Mouse (Mus musculus) kidney, embryonic 16.5 days (tissue): ENCODE data around the gene Atp8a1. TPM values are rescaled to one million over a fixed set of nuclear protein-coding genes. Genes with fewer than 3 reads are reported as not detected.
A peak's percentile ranks its signal among the peaks of the same experiment; 100 is the strongest.

Experiments used
- ATAC-seq: fragments of 200-750 bp; cut with Nextera tagmentation; 2 replicates; pipeline ENCODE4 v1.8.0; 2017; ENCODE audit warnings: moderate TSS enrichment; ENCODE audit not compliant: low FRiP score, low TSS enrichment
- H3K27ac ChIP-seq: fragments of 300-500 bp; sonication (generic); 2 replicates; pipeline ENCODE4 v1.5.1; 2014; ENCODE audit warnings: low read length
- H3K27me3 ChIP-seq: fragments of 300-500 bp; sonication (generic); 2 replicates; pipeline ENCODE4 v1.6.1; 2014; ENCODE audit warnings: low read length, control low read depth, mixed read lengths; ENCODE audit not compliant: insufficient read depth
- H3K36me3 ChIP-seq: fragments of 300-500 bp; sonication (generic); 2 replicates; pipeline ENCODE4 v1.6.1; 2014; ENCODE audit warnings: low read length, control low read depth, mixed read lengths; ENCODE audit not compliant: insufficient read depth
- H3K4me1 ChIP-seq: fragments of 300-500 bp; sonication (generic); 2 replicates; pipeline ENCODE4 v1.6.1; 2014; ENCODE audit warnings: low read length, control low read depth, mixed read lengths; ENCODE audit not compliant: insufficient read depth
- H3K4me2 ChIP-seq: fragments of 300-500 bp; sonication (generic); replicated peaks from 2 replicates; pipeline ENCODE4 v1.6.1; 2014; ENCODE audit warnings: low read depth, low read length
- H3K4me3 ChIP-seq: fragments of 300-500 bp; sonication (generic); 2 replicates; pipeline ENCODE4 v1.5.1; 2014; ENCODE audit warnings: mild to moderate bottlenecking, low read length
- H3K9ac ChIP-seq: fragments of 300-500 bp; sonication (generic); replicated peaks from 2 replicates; pipeline ENCODE4 v1.6.1; 2014; ENCODE audit warnings: low read length
- H3K9me3 ChIP-seq: fragments of 300-500 bp; sonication (generic); 2 replicates; pipeline ENCODE4 v1.6.1; 2016; ENCODE audit warnings: low read length, control low read depth
- WGBS: fragments of 180-500 bp; shearing (Covaris S2); extraction: QIAGEN DNeasy Blood & Tissue Kit; methylation state at CpG from one replicate; pipeline ENCODE4 v1.1.7; 2014; 5-methylcytosine and 5-hydroxymethylcytosine counted together
- polyA plus RNA-seq: library from polyadenylated mRNA; unstranded; fragments of >200 nt; fragmentation: Nextera tagmentation; extraction: Ambion mirVana; gene quantifications from 2 replicates; pipeline ENCODE4 v1.2.1, GENCODE M21; 2015

Atp8a1 gene
- polyA plus RNA-seq, 1 experiment from 2014 or later = 10.7 TPM

GRCm38 (mm10) chr5:67629440-67629839 lies 217.8 kb downstream of the Atp8a1 start:
- H3K9ac ChIP-seq = no peak overlapping the region
- H3K27me3 ChIP-seq = no peaks in the 10 kb centered on the region
- peaks cover 15% of the 10 kb centered on the region; the same call in 1 of the 2 replicates for H3K4me1 ChIP-seq
- ATAC-seq = peak; percentile 63; the same call in 1 of the 2 replicates
- H3K36me3 ChIP-seq = no peaks in the 10 kb centered on the region
- H3K4me2 ChIP-seq = no peak overlapping the region
- H3K4me3 ChIP-seq = no peak overlapping the region
- no peak overlapping the region for H3K27ac ChIP-seq
- 53% methylated on average over 7 of the region's 7 CpGs for WGBS
- no peaks in the 10 kb centered on the region for H3K9me3 ChIP-seq

DNA sequence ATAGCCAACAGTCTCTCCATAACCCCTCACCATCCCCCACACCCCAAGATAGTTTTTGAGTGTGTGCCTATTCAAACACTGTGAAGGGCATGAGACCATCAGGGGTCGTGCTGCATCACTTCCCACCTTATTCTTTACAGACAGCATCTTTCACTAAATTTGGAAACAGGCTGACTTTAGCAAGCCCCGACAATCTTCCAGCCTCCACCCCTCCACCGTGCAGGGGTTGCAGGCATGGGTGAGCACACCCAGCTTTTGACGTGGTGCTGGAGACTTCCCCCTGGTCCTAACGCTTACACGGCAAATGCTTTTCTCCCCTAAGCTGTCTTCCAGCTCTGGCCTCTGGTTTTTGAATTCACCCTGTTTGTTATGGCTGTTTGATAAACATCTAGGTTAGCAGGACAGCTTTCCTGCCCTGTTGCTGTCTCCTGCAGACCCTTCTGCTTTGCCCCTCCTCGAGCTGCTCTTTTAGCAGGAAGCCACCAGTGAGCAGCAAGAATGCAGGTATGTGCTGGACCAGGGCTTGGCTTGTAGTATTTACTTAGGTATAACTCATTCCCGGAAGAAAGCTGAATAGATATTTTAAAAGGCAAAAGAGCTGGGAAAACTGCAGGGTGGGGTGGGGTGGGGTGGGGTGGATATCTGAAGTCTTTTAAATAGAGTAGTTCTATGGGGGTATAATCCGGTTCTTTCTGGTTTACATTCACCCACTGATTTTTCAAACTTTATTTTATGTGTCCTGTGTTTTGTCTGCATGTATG lies 218.9 kb downstream of the Atp8a1 start:
- Histone ChIP-seq H3K4me2 (no peak overlapping the region), H3K27me3 (no peaks in the 10 kb centered on the region), H3K4me1 (peaks cover 6% of the 10 kb centered on the region), H3K4me3 (no peak overlapping the region), H3K9me3 (no peaks in the 10 kb centered on the region), H3K9ac (no peak overlapping the region), H3K27ac (no peak overlapping the region), H3K36me3 (no peaks in the 10 kb centered on the region)
- 59% methylated on average over 9 of the region's 9 CpGs for WGBS
- no peak for ATAC-seq

- Histone ChIP-seq H3K9me3 (no peaks in the 10 kb centered on the region), H3K4me2 (no peak overlapping the region), H3K9ac (no peak overlapping the region)
These were observed 226.0 kb downstream of the Atp8a1 start for GRCm38 (mm10) chr5:67621230-67621629.

GRCm38 (mm10) chr5:67609520-67609837 lies 237.8 kb downstream of the Atp8a1 start:
- H3K4me3 ChIP-seq = peak overlapping the region; percentile 76
- H3K4me1 ChIP-seq = peaks cover 24% of the 10 kb centered on the region; the same call in 1 of the 2 replicates
- peaks cover 6% of the 10 kb centered on the region; the same call in 1 of the 2 replicates for H3K27me3 ChIP-seq
- WGBS = 15% methylated on average over 2 of the region's 2 CpGs
- peak overlapping the region; percentile 90 for H3K4me2 ChIP-seq
- H3K9me3 ChIP-seq = no peaks in the 10 kb centered on the region
- peak overlapping the region; percentile 93 for H3K27ac ChIP-seq
- H3K36me3 ChIP-seq = no peaks in the 10 kb centered on the region; the same call in 1 of the 2 replicates
- H3K9ac ChIP-seq = peak overlapping the region; percentile 81
- ATAC-seq = no peak

More at GRCm38 (mm10) chr5:67621230-67621629, 226.0 kb downstream of the Atp8a1 start:
- 81% methylated on average over 12 of the region's 12 CpGs for WGBS
- no peak for ATAC-seq
- Histone ChIP-seq H3K4me3 (no peak overlapping the region), H3K36me3 (no peaks in the 10 kb centered on the region), H3K27ac (no peak overlapping the region), H3K27me3 (no peaks in the 10 kb centered on the region), H3K4me1 (peaks cover 5% of the 10 kb centered on the region; the same call in 1 of the 2 replicates)

DNA sequence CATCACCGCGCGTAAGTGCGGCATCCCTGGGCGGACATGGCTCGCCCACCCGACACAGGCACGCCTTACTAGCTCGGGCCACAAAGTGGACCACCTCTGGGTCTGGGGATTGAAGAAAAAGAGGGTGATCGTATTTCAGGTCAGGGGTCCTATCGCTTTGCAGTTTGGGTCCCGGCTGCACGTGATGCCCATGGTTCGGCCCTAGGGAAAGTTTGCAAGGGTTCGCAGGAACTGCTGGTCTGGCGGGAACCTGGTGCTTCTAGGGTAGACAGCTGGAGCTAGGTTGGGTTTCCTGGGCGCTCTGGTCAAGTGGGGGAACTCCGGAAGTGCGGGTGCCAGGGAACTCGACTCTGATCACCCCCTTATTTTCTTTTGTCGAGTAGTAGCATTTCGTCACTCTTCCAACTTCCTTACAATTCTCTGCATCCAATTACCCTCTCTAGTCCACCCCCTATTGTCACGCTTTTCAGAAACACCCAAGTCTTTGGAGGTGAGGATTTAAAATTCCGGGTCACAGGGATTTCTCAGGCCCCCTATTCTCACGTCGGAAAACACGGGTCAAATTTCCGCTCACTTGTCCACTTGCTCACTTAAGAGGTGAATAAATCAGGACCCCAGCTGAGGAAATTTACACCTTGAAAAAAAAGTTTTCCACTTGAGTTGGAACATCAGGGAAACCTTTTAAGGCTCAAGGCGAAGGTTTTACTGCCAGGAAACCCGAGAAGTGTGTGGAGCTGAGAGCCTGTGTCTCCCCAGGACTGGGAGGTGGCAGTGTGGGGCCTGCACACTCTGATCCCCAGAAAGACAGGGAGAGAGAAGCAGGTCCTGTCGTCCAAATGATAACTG lies 238.3 kb downstream of the Atp8a1 start:
- Histone ChIP-seq H3K4me3 (peak overlapping the region; percentile 76), H3K36me3 (no peaks in the 10 kb centered on the region; the same call in 1 of the 2 replicates), H3K9me3 (no peaks in the 10 kb centered on the region), H3K27me3 (peaks cover 6% of the 10 kb centered on the region; the same call in 1 of the 2 replicates), H3K27ac (peak overlapping the region; percentile 93), H3K4me1 (peaks cover 24% of the 10 kb centered on the region; the same call in 1 of the 2 replicates), H3K9ac (peak overlapping the region; percentile 81), H3K4me2 (peak overlapping the region; percentile 90)
- peak; percentile 60 for ATAC-seq
- WGBS = 2% methylated on average over 31 of the region's 31 CpGs

DNA sequence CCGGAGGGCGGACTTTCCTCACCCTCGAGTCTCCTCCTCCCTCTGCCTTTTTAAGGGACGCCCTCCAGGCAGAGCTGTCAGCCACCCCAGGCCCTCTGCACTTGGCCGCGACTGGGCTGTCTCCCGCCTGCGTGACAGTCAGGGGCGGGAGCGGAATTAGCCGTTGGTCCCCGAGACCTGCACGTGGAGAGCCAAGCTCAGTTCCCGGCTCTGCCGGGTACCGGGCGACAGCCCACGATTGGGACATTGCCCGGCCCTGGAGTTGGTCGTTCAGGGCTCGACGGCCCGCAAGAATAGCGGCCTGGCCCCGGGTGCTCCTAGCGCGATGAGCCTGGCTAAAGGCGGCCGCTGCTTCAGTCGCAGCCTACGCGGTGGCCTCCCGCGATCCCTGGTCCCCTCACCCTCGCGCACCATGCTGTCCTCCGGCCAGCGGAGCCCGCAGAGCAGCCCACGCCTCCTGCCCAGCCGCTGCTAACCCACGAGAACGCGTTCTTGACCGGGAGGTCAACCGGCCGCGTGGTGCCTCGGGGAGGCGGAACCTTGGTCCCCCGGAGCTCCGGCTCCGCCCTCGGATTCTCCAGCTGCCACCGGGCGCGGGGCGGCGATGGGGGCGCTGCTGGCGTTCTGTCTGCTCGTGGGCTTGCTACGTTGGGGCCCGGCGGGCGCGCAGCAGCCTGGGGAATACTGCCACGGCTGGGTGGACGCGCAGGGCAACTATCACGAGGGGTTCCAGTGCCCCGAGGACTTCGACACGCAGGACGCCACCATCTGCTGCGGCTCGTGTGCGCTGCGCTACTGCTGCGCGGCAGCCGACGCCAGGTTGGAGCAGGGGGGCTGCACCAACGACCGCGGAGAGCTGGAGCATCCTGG lies 239.2 kb downstream of the Atp8a1 start, which contains the start of gene Shisa3:
Shisa3 (plus strand) TSS at position 79 of the 870 bp plus-strand sequence.
- H3K4me3 ChIP-seq = peak within 1 kb of the TSS; percentile 76
- under 1% methylated on average over 71 of the region's 86 CpGs for WGBS
- no peaks in the 10 kb centered on the region for H3K9me3 ChIP-seq
- no peaks in the 10 kb centered on the region; the same call in 1 of the 2 replicates for H3K36me3 ChIP-seq
- ATAC-seq = peak; percentile 83
- H3K27ac ChIP-seq = peak within 1 kb of the TSS; percentile 93
- peaks cover 27% of the 10 kb centered on the region; the same call in 1 of the 2 replicates for H3K4me1 ChIP-seq
- H3K4me2 ChIP-seq = peak within 1 kb of the TSS; percentile 90
- peak within 1 kb of the TSS; percentile 81 for H3K9ac ChIP-seq
- peaks cover 6% of the 10 kb centered on the region; the same call in 1 of the 2 replicates for H3K27me3 ChIP-seq

DNA sequence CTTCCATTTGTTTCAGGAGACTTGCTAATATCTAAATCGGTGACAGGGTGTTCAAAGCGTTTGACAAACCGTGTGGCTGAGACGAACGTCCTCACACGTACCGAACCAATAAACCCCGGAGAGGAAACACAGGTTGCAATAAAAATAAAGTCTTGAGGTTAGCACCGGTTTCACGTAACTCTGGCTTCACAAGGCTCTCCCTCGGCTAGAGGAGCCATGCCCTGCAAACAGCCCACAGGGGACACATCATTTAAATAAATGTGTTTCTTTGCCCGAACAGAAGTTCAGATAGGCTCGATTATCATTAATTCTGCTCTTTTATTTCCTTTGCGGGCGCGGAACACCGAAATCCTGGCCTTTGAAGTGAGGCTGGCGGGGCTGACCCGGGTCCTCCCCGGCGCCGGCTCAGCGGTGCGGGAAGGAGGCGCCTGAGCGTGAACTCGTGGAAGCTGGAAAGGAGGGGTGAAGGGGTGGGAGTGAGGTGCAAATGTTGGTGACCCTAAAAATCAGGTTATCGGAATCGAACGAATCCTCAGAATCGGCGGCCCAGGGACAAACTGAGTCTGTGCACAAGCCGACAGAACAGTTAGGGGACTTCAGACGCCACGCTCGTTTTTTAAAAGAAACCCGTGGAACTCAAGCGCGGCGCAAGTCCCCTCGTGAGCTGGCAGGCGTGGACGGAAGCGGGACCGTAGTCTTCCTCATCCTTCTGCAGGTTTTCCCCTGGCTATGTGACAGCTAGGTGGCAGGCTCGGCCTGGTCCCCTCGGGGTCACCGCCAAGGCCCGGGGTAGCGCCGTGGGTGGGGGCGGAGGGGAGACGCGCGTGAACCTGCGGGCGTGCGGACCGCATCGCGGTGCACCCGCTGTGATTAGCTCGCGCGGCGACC lies 240.1 kb downstream of the Atp8a1 start:
- no peak for ATAC-seq

DNA sequence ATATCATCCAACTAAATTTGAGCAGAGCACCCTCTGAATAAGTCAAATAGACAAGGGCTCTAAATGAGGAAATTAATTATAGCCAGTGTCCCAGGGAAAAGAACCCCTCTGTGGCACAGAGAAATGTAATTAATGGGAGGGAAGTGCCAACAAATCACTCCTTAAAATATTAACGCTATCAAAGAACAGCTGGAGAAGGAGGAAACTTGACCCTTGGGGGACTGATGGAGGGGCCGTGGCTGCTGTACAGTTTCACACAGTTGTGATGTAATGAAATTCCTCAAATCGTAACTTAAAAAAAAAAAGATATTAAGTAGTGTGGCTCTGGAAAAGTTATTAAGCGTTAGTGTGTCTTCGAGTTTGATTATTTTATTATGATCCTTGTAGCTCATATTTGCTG lies 241.3 kb downstream of the Atp8a1 start:
- peaks cover 6% of the 10 kb centered on the region; the same call in 1 of the 2 replicates for H3K27me3 ChIP-seq
- no peak overlapping the region for H3K4me3 ChIP-seq
- H3K9ac ChIP-seq = no peak overlapping the region
- H3K4me2 ChIP-seq = no peak overlapping the region; the same call in 1 of the 2 replicates
- ATAC-seq = no peak
- H3K4me1 ChIP-seq = peaks cover 27% of the 10 kb centered on the region; the same call in 1 of the 2 replicates
- no peaks in the 10 kb centered on the region for H3K9me3 ChIP-seq
- peak overlapping the region; percentile 54; the same call in 1 of the 2 replicates for H3K27ac ChIP-seq
- H3K36me3 ChIP-seq = no peaks in the 10 kb centered on the region
- 10% methylated on average over 5 of the region's 5 CpGs for WGBS

More for the DNA sequence above, 240.1 kb downstream of the Atp8a1 start:
- Histone ChIP-seq H3K36me3 (no peaks in the 10 kb centered on the region), H3K4me1 (peaks cover 30% of the 10 kb centered on the region; the same call in 1 of the 2 replicates), H3K4me3 (peak overlapping the region; percentile 76), H3K27ac (peak overlapping the region; percentile 93), H3K27me3 (peaks cover 6% of the 10 kb centered on the region; the same call in 1 of the 2 replicates), H3K4me2 (peak overlapping the region; percentile 90), H3K9me3 (no peaks in the 10 kb centered on the region), H3K9ac (peak overlapping the region; percentile 81)
- under 1% methylated on average over 59 of the region's 66 CpGs for WGBS
